Mouse (Mus musculus) megakaryocyte, embryonic 14.5 days (primary cell): ENCODE data around the gene Rab36.

ENCODE experiments used
- FLI1 ChIP-seq: IDR thresholded peaks from 2 replicates; pipeline ENCODE4 v1.6.1; 2012; ENCODE audit warnings: low read length, inconsistent platforms, mixed read lengths
- GATA1 ChIP-seq: IDR thresholded peaks from 3 replicates; pipeline ENCODE4 v1.6.1; 2012; ENCODE audit warnings: mixed read lengths, low read length, inconsistent platforms, borderline replicate concordance

DNA sequence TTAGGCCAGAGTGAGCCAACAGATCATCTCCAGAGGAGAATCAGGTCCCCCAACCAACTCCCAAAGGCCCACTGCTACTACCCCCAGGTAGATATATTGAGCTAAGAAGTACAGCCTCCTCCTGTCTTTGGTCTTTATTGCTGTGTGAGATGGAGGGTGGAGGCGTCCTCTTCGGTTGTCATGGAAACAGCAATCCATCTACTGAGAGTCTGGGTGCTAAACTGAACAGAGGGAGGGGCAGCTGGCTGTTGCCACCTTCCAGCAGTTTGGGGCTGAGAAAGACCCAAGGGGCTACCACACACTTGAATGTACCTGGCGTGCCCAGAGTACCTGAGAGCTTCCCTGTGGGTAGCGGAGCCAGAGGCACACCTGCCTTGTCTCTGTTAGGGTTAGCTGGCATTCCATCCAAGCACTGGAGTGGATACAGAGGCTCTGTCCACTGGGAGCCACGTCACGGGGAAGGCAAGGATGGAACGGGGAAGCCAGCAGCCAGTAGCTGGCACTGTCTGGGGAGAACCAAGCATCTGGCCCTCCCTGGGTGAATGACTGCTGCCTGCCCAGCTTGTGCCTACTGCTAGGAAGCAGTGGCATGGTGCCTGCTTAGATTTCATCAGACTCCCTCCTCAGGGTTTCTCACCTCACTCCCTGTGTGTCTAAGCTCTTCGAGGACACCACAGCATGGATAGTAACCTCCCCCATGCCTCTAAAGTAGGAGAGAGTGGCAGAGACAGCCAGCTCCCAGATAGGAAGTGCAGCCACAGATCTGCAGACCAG is 29.8 kb upstream of the Rab36 start:
- no peak for TF ChIP-seq GATA1
- TF ChIP-seq FLI1 = no peak
